Mouse (Mus musculus): Measurements from ENCODE around the gene Kalrn. TPM values are rescaled to one million over a fixed set of nuclear protein-coding genes. Genes with fewer than 3 reads are reported as not detected.

Gene Kalrn
- polyA plus RNA-seq, 1 experiment from 2014 or later, result 22.1 TPM

- Histone ChIP-seq H3K4me2 (replicated peaks; ENCODE audit: low read depth, low read length) (no peak overlapping the region), H3K4me3 (ENCODE audit: low read depth, low read length) (no peak overlapping the region), H3K4me1 (ENCODE audit: control insufficient read depth, insufficient read depth, low read length) (peaks cover 10% of the 10 kb centered on the region; the same call in 1 of the 2 replicates), H3K36me3 (ENCODE audit: control insufficient read depth, insufficient read depth, low read length) (no peaks in the 10 kb centered on the region), H3K9me3 (ENCODE audit: control insufficient read depth, low read depth, low read length) (no peaks in the 10 kb centered on the region), H3K27ac (ENCODE audit: low read length) (no peak overlapping the region), H3K27me3 (ENCODE audit: control insufficient read depth, insufficient read depth, low read length) (no peaks in the 10 kb centered on the region), H3K9ac (replicated peaks; ENCODE audit: low read depth, low read length) (no peak overlapping the region)
- no peak for ATAC-seq (ENCODE audit: insufficient number of reproducible peaks, insufficient read depth, low FRiP score, low read depth)
- 55% methylated on average over 12 of the region's 12 CpGs for whole genome bisulfite sequencing
Observed at GRCm38 (mm10) chr16:34376166-34376857, 197.0 kb downstream of the Kalrn start.

- H3K27me3 ChIP-seq (ENCODE audit: control insufficient read depth, insufficient read depth, low read length), result no peaks in the 10 kb centered on the region
- H3K4me3 ChIP-seq (ENCODE audit: low read depth, low read length), result no peak overlapping the region
- WGBS, result 70% methylated on average over 4 of the region's 4 CpGs
Observed at GRCm38 (mm10) chr16:34373519-34373918, 199.8 kb downstream of the Kalrn start.

DNA sequence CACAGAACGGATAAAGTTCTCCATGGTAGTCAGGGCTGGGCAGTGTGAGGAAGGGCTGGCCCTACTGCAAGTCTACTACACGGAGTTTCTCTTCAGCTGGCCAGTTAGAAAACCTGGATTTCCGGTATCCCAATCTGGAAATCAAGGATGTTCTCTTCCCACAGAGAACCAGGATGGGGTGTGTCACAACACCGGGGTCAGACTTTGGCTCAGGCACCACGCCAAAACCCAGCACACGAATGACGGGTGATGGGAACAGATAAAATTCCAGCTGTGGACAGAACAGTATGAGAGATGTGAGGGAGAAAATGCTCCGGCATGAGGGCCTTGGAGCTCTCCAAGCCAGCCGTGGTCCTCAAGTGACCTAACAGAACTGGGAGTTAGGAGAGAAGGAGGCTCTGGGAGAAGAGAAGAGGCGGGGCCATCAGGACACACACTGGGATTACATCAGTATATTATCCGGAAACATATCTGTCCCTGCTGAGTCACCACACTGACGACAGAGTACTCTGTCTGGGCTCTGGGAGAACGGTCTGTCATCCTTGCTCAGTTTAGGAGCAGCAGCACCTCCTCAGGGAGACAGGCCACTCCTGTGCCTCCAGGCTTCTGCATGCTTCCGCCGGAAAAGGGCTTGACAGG, 201.1 kb downstream of the Kalrn start:
- Histone ChIP-seq H3K4me3 (ENCODE audit: low read depth, low read length) (no peak overlapping the region), H3K4me1 (ENCODE audit: control insufficient read depth, insufficient read depth, low read length) (peaks cover 10% of the 10 kb centered on the region; the same call in 1 of the 2 replicates), H3K9ac (replicated peaks; ENCODE audit: low read depth, low read length) (no peak overlapping the region), H3K27me3 (ENCODE audit: control insufficient read depth, insufficient read depth, low read length) (no peaks in the 10 kb centered on the region), H3K27ac (ENCODE audit: low read length) (no peak overlapping the region), H3K9me3 (ENCODE audit: control insufficient read depth, low read depth, low read length) (no peaks in the 10 kb centered on the region), H3K4me2 (replicated peaks; ENCODE audit: low read depth, low read length) (no peak overlapping the region), H3K36me3 (ENCODE audit: control insufficient read depth, insufficient read depth, low read length) (no peaks in the 10 kb centered on the region)
- no peak for ATAC-seq (ENCODE audit: insufficient number of reproducible peaks, insufficient read depth, low FRiP score, low read depth)
- WGBS, result 65% methylated on average over 15 of the region's 15 CpGs

More at GRCm38 (mm10) chr16:34373519-34373918, 199.8 kb downstream of the Kalrn start:
- Histone ChIP-seq H3K36me3 (ENCODE audit: control insufficient read depth, insufficient read depth, low read length) (no peaks in the 10 kb centered on the region), H3K27ac (ENCODE audit: low read length) (no peak overlapping the region), H3K4me1 (ENCODE audit: control insufficient read depth, insufficient read depth, low read length) (peaks cover 10% of the 10 kb centered on the region; the same call in 1 of the 2 replicates), H3K9ac (replicated peaks; ENCODE audit: low read depth, low read length) (no peak overlapping the region), H3K9me3 (ENCODE audit: control insufficient read depth, low read depth, low read length) (no peaks in the 10 kb centered on the region), H3K4me2 (replicated peaks; ENCODE audit: low read depth, low read length) (no peak overlapping the region)
- no peak for ATAC-seq (ENCODE audit: insufficient number of reproducible peaks, insufficient read depth, low FRiP score, low read depth)

DNA sequence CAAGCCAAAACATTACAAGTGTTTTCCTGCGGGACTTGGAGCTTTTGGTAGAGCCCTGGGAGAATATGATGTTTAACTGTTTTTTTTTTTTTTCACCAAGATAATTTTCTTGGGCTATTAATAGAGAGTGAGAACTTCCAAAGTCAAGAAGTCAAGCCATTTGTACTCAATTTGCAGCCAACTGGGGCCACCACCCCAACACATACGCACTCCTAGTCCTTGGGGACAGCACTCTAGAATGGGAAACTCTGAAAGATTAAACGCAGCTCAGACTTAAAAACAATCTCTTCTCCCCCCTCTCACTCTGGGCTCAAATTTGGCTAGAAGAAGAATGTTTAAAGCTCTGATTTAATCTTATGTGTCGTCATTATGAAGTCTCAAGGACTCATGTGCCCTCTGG, 214.1 kb downstream of the Kalrn start:
- Histone ChIP-seq H3K36me3 (ENCODE audit: control insufficient read depth, insufficient read depth, low read length) (no peaks in the 10 kb centered on the region), H3K9me3 (ENCODE audit: control insufficient read depth, low read depth, low read length) (no peaks in the 10 kb centered on the region), H3K9ac (replicated peaks; ENCODE audit: low read depth, low read length) (no peak overlapping the region), H3K27me3 (ENCODE audit: control insufficient read depth, insufficient read depth, low read length) (no peaks in the 10 kb centered on the region), H3K27ac (ENCODE audit: low read length) (no peak overlapping the region), H3K4me1 (ENCODE audit: control insufficient read depth, insufficient read depth, low read length) (no peaks in the 10 kb centered on the region), H3K4me2 (replicated peaks; ENCODE audit: low read depth, low read length) (no peak overlapping the region), H3K4me3 (ENCODE audit: low read depth, low read length) (no peak overlapping the region)
- 63% methylated on average over 4 of the region's 4 CpGs for WGBS
- no peak for ATAC-seq (ENCODE audit: insufficient number of reproducible peaks, insufficient read depth, low FRiP score, low read depth)

GRCm38 (mm10) chr16:34355547-34355946, 217.8 kb downstream of the Kalrn start:
- no peaks in the 10 kb centered on the region for H3K9me3 ChIP-seq (ENCODE audit: control insufficient read depth, low read depth, low read length)
- H3K4me2 ChIP-seq (replicated peaks; ENCODE audit: low read depth, low read length), result no peak overlapping the region
- H3K27me3 ChIP-seq (ENCODE audit: control insufficient read depth, insufficient read depth, low read length), result no peaks in the 10 kb centered on the region
- H3K4me3 ChIP-seq (ENCODE audit: low read depth, low read length), result no peak overlapping the region
- no peak overlapping the region for H3K9ac ChIP-seq (replicated peaks; ENCODE audit: low read depth, low read length)
- WGBS, result 84% methylated on average over 3 of the region's 3 CpGs
- no peak for ATAC-seq (ENCODE audit: insufficient number of reproducible peaks, insufficient read depth, low FRiP score, low read depth)
- H3K4me1 ChIP-seq (ENCODE audit: control insufficient read depth, insufficient read depth, low read length), result no peaks in the 10 kb centered on the region
- no peaks in the 10 kb centered on the region for H3K36me3 ChIP-seq (ENCODE audit: control insufficient read depth, insufficient read depth, low read length)
- H3K27ac ChIP-seq (ENCODE audit: low read length), result no peak overlapping the region

DNA sequence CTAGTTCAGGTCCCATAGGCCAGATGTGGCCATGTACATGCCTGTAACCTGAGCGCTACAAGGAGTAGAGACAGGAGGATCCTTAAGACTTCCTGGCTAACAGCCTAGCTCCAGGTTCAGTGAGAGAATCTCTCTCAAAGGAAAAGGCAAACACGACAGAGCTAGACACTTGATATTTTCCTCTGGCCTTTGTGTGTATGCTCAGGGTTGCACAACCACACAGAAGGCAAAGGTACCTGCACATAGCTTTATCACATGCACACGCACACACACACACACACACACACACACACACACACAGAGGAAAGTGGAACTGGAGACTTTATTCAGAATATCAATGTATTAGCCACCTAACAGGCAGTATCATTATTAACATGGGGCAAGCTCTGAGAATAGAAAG, 219.3 kb downstream of the Kalrn start:
- H3K4me2 ChIP-seq (replicated peaks; ENCODE audit: low read depth, low read length), result no peak overlapping the region
- no peak overlapping the region for H3K4me3 ChIP-seq (ENCODE audit: low read depth, low read length)
- H3K36me3 ChIP-seq (ENCODE audit: control insufficient read depth, insufficient read depth, low read length), result no peaks in the 10 kb centered on the region
- no peaks in the 10 kb centered on the region for H3K9me3 ChIP-seq (ENCODE audit: control insufficient read depth, low read depth, low read length)
- ATAC-seq (ENCODE audit: insufficient number of reproducible peaks, insufficient read depth, low FRiP score, low read depth), result no peak
- no peaks in the 10 kb centered on the region for H3K4me1 ChIP-seq (ENCODE audit: control insufficient read depth, insufficient read depth, low read length)
- no peaks in the 10 kb centered on the region for H3K27me3 ChIP-seq (ENCODE audit: control insufficient read depth, insufficient read depth, low read length)
- no peak overlapping the region for H3K27ac ChIP-seq (ENCODE audit: low read length)
- 71% methylated on average over 3 of the region's 3 CpGs for WGBS
- H3K9ac ChIP-seq (replicated peaks; ENCODE audit: low read depth, low read length), result no peak overlapping the region

- Histone ChIP-seq H3K4me2 (replicated peaks; ENCODE audit: low read depth, low read length) (no peak overlapping the region), H3K27ac (ENCODE audit: low read length) (no peak overlapping the region), H3K36me3 (ENCODE audit: control insufficient read depth, insufficient read depth, low read length) (no peaks in the 10 kb centered on the region), H3K9me3 (ENCODE audit: control insufficient read depth, low read depth, low read length) (no peaks in the 10 kb centered on the region), H3K4me3 (ENCODE audit: low read depth, low read length) (no peak overlapping the region), H3K9ac (replicated peaks; ENCODE audit: low read depth, low read length) (no peak overlapping the region), H3K27me3 (ENCODE audit: control insufficient read depth, insufficient read depth, low read length) (no peaks in the 10 kb centered on the region), H3K4me1 (ENCODE audit: control insufficient read depth, insufficient read depth, low read length) (no peaks in the 10 kb centered on the region)
- WGBS, result 26% methylated on average over 6 of the region's 6 CpGs
- ATAC-seq (ENCODE audit: insufficient number of reproducible peaks, insufficient read depth, low FRiP score, low read depth), result no peak
Observed at GRCm38 (mm10) chr16:34352747-34353146, 220.6 kb downstream of the Kalrn start.

- H3K4me1 ChIP-seq (ENCODE audit: control insufficient read depth, insufficient read depth, low read length), result no peaks in the 10 kb centered on the region
- H3K27me3 ChIP-seq (ENCODE audit: control insufficient read depth, insufficient read depth, low read length), result no peaks in the 10 kb centered on the region
- no peak overlapping the region for H3K4me2 ChIP-seq (replicated peaks; ENCODE audit: low read depth, low read length)
- no peak overlapping the region for H3K4me3 ChIP-seq (ENCODE audit: low read depth, low read length)
- WGBS, result 76% methylated on average over 7 of the region's 7 CpGs
- no peak overlapping the region for H3K27ac ChIP-seq (ENCODE audit: low read length)
- no peak overlapping the region for H3K9ac ChIP-seq (replicated peaks; ENCODE audit: low read depth, low read length)
- H3K36me3 ChIP-seq (ENCODE audit: control insufficient read depth, insufficient read depth, low read length), result no peaks in the 10 kb centered on the region
- no peaks in the 10 kb centered on the region for H3K9me3 ChIP-seq (ENCODE audit: control insufficient read depth, low read depth, low read length)
- ATAC-seq (ENCODE audit: insufficient number of reproducible peaks, insufficient read depth, low FRiP score, low read depth), result no peak
Observed at GRCm38 (mm10) chr16:34351575-34352150, 221.7 kb downstream of the Kalrn start.
